Mouse (Mus musculus) erythroblast, embryonic 14.5 days (primary cell): ENCODE measurements around the gene Acsbg1.

Source experiments
- GATA1 ChIP-seq: IDR thresholded peaks from 2 replicates; pipeline ENCODE4 v1.6.1; 2012; ENCODE audit warnings: low read length, inconsistent platforms, mixed read lengths
- TAL1 ChIP-seq: IDR thresholded peaks from 3 replicates; pipeline ENCODE4 v1.6.1; 2012; ENCODE audit warnings: low read length, inconsistent platforms, mixed read lengths

DNA sequence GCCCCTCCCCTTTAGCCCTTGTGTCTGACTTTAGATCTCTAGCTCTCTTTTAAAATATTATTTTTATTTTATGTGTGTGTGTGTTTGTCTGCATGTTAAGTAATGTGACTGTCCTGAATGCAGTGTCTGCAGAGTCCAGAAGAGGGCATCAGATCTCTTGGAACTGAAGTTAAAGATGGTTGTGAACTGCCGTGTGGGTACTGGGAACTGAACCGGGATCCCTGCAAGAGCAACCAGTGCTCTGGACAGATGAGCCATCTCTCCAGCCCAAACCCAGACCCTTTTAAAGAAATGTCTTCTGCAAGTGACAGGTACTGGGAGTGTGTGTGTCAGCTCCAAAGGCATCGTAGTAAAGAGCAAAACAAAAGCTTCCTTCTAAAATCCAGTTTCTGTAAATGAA is 4.4 kb upstream of the Acsbg1 start:
- TF ChIP-seq GATA1 (no peak), TAL1 (no peak)
